Mouse (Mus musculus): Measurements from ENCODE around the gene Uts2.

Uts2 gene

DNA sequence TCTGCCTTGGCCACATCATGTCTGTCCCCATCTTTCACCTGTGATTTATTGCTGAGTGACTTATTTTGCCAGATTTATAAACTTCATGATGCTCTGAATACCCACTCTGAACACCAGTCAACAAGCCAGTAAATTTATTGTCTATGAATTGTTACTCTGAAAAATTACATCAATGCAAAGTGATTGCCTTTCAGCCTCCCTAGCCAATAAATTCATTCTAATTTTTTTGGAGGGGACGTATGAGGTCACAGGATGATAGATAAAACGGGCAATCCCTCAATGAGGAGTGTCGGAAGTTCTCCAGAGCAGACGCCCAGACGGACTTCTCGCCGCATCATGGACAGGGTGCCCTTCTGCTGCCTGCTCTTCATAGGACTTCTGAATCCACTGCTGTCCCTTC lies at the start of gene Uts2:
Gene Uts2, plus strand, starts transcription at position 301 of the 400 bp plus-strand sequence.
- no peak for DNase-seq (ENCODE audit: low spot score in 2 of 2)

- no peak for DNase-seq (ENCODE audit: low spot score in 2 of 2)
Observed at GRCm38 (mm10) chr4:150950972-150951371, 45.9 kb upstream of the Uts2 start.

- DNase-seq (ENCODE audit: low spot score in 2 of 2): peak in 1 of 2 experiments; percentile 26
Observed at GRCm38 (mm10) chr4:150956369-150957105, 40.4 kb upstream of the Uts2 start.

GRCm38 (mm10) chr4:150957106-150957458 lies 39.8 kb upstream of the Uts2 start:
- DNase-seq (ENCODE audit: low spot score in 2 of 2): no peak

DNA sequence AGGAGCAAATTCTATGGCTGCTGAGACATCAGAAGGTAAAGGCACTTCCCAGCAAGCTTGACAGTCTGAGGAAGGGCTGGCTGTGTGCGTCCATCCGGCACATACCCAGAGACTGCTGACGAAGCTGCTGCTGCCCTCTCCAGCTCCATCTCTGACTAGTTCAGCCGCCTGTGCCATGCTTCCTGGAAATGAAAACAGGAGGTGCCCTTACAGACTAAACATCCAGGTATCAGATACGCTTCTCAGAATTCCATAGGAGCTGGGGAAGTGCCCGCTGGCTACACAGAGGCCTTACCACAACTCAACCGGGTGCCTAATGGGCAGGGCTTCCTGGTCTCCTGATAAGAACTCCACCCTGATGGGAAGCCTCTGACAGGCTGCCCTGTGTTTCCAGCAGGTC lies 38.4 kb upstream of the Uts2 start:
- DNase-seq (ENCODE audit: low spot score in 2 of 2): no peak

GRCm38 (mm10) chr4:150962231-150962630 lies 34.7 kb upstream of the Uts2 start:
- no peak for DNase-seq (ENCODE audit: low spot score in 2 of 2)

- DNase-seq (ENCODE audit: low spot score in 2 of 2): no peak
Observed at GRCm38 (mm10) chr4:150963711-150964110, 33.2 kb upstream of the Uts2 start.

- peak; percentile 76 to 91 for DNase-seq (ENCODE audit: low spot score in 2 of 2)
Observed at GRCm38 (mm10) chr4:150964635-150965554, 32.0 kb upstream of the Uts2 start.

- DNase-seq (ENCODE audit: low spot score in 2 of 2): no peak
Observed at GRCm38 (mm10) chr4:150965555-150965951, 31.3 kb upstream of the Uts2 start.

GRCm38 (mm10) chr4:150966556-150966955 lies 30.3 kb upstream of the Uts2 start:
- DNase-seq (ENCODE audit: low spot score in 2 of 2): peak; percentile 39 to 67

GRCm38 (mm10) chr4:150968956-150969355 lies 27.9 kb upstream of the Uts2 start:
- DNase-seq (ENCODE audit: low spot score in 2 of 2): no peak

GRCm38 (mm10) chr4:150973264-150973663 lies 23.6 kb upstream of the Uts2 start:
- DNase-seq (ENCODE audit: low spot score in 2 of 2): no peak

DNA sequence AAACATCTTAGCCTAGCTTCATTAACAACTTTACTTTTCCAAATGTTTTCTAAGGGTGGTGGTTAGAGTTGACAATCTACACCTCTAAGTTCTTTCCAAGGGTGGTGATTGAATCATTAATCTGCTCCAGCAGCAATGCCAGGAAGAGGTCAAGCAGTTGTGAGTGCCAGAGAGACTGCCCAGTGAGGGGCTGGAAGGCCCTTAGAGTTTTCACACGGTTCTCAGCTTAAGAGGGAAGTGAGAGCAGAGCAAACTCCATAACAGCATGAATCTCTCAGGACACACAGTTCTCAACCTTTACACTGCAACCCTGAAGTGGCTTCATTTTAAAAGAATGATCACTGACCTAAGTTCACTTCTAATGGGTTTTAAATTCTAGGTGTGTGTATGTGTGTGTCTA lies 21.8 kb upstream of the Uts2 start:
- DNase-seq (ENCODE audit: low spot score in 2 of 2): no peak

- DNase-seq (ENCODE audit: low spot score in 2 of 2): no peak
Observed at GRCm38 (mm10) chr4:150978156-150978910, 18.6 kb upstream of the Uts2 start.

- DNase-seq (ENCODE audit: low spot score in 2 of 2): no peak
Observed at GRCm38 (mm10) chr4:150979455-150979854, 17.4 kb upstream of the Uts2 start.

DNA sequence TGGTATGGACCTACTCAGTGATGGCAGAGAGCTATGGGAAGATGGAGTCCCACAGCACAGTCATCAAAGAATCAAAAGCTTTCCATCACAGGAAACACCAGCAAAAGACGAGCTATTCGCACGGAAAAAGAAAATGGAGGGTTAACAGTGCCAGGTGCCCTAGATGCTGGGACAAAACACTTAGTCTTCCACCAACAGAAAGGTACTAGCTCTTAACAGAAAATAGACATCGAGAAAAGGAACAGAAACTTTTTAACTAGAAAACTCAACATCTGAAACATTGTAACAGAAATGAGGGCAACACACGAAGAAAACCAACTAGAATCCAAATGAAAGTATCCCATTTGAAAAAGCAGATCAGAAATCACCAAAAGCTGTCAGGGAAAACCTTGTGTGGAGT lies 16.7 kb upstream of the Uts2 start:
- no peak for DNase-seq (ENCODE audit: low spot score in 2 of 2)

- no peak for DNase-seq (ENCODE audit: low spot score in 2 of 2)
Observed at GRCm38 (mm10) chr4:150990148-150990547, 6.7 kb upstream of the Uts2 start.

GRCm38 (mm10) chr4:150998626-150999025 lies 1.7 kb downstream of the Uts2 start:
- no peak for DNase-seq (ENCODE audit: low spot score in 2 of 2)

- no peak for DNase-seq (ENCODE audit: low spot score in 2 of 2)
Observed at GRCm38 (mm10) chr4:151001397-151001796, 4.5 kb downstream of the Uts2 start.

GRCm38 (mm10) chr4:151005656-151006318 lies 8.9 kb downstream of the Uts2 start:
- DNase-seq (ENCODE audit: low spot score in 2 of 2): no peak

GRCm38 (mm10) chr4:151006945-151007344 lies 10.0 kb downstream of the Uts2 start:
- peak in 1 of 2 experiments; percentile 51 for DNase-seq (ENCODE audit: low spot score in 2 of 2)

DNA sequence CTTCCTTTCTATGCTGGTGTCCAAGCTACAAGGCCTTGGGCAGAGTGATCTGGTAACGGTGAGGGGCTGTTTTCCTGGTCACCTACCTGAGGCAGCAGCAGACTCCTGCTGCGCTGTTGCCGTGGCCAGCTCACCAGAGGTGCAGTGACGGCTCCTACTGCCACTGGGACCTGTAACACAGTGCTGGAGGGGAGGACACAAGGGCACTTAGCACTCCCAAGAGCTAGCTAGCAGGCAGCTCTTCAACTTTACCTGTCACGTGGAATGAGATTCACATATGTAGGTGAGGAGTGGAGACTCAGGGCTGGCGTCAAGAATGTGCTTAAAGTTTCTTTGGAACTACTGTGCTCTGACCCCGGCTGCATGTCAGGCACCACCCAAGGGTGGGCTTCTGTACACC lies 13.4 kb downstream of the Uts2 start:
- no peak for DNase-seq (ENCODE audit: low spot score in 2 of 2)

Measured in cerebellum, postnatal 4 days (tissue).